Mouse (Mus musculus) spleen, postnatal 14 days (tissue): Measurements from ENCODE around the gene Leng1.
"Not testable (repeated sequence)": the region's sequence is repeated elsewhere in the genome, so short reads cannot be mapped to it uniquely, and the experiment has no call there.

Experiments
- DNase-seq, 2 experiments: peaks; one replicate each; pipeline ENCODE4 v3.0.0; 2021 to 2022; ENCODE audit warnings: low spot score in 2 of 2

Gene Leng1

DNA sequence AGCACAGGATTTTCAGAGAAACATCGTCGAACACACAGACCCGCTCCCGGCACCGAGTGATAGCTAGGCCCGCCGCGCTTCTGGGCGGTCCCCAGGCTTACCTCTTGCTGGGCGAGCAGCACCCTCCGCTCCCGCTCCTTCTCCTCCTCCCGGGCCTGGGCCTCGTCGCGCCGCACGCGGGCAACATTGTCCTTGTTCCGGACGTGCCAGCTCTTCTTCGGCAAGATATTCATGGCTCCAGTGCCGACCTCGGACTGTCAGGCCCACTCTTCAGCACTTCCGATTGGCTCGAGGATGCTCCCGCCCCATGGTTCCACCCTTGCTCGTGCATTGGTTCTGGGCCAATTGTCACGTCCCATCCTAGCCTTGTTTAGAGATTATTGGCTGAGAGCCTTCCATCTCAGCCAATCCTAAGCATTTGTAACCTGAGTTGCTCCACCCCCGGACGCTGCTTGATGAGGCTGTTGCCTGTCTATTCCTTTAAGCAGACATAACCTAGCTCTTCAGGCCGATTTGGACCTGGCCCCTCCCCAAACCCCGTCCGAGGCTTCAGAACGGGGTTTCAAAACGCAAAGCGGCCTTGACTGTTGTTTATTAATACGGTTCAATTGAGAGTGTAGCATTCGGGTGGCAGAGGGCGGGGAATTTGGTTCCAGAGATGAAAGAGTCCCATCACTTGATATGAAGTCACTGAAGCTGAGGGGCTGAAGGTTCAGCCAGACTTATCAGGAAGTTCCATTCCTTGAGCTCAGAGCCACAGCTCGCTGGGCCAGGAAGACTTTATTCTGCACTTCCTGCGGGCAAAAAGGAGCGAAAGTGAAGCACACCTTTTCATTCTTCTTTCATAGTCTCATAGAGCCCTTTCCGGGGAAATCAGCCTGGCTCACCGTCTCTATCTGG is at the start of gene Leng1:
Leng1 (minus strand) TSS at position 626 of the 900 bp plus-strand sequence.
- peak; percentile 84 to 86 for DNase-seq

DNA sequence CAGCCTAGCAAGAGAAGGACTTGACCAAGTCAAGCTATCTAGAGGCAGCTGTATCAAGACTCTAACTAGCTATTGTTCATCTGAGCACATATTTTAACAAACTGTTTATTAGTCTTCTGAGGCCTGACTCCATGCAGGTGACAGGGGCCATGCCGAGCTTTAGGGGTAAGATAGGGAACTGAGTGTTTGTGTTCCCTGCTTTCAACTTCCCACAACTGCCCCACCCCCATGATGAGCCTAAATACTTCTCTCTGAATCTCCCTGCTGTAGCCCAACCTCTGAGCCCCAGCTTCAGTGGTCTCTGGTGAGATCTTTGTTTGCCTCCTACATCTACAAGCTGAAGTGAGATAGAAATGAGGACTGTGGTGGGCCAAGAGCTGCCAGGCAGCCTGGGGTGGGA is 49.6 kb upstream of the Leng1 start:
- no peak for DNase-seq

DNA sequence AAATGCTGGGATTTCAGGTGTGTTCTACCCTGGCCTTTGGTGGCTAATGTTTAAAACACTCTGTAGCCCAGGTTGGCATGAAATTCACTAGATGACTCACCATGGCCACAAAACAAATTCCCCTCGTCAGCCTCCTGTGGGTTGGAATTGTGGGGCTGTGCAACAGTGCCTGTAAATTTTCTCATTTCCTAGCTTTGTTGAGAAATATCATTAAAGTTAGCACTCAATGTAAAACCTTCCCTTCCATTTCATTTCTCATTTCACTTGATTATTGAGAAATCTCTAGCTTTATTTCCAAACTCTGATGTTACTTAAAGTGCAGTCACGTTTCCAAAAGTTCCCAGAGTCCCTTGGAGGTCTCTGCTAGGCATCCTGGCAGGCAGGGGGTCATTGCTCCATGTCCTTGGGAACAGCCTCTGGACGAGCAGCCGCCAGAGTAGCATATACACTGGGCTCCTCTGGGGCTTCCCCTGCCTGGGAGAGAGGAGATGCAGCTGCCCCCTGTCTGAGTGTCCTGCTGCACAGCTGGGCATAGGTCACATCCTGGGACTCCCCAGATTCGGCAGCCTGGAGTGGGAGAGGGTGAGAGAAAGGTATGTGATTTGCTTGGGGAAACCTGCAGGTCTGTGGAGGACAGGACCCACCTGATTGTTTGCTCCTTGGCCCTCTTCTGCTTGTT is 46.8 kb upstream of the Leng1 start:
- DNase-seq, result no peak

DNA sequence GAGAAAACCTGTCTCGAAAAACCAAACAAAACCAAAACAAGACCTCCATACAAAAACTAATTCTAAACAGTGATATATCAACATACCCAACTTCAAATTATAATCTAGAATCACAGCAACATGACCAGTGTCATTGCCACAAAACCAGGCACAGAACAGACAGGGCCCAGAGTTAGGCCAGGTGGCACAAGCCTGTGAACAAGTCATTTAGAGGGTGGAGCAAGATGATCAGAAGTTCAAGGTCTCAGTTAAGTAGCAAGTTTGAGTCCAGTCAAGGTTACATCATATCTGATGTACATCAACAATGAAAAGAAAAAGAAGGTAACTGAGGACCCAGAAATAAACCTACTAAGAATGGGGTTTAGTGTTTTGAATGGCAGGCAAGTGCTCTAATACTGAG is 43.4 kb upstream of the Leng1 start:
- no peak for DNase-seq

DNA sequence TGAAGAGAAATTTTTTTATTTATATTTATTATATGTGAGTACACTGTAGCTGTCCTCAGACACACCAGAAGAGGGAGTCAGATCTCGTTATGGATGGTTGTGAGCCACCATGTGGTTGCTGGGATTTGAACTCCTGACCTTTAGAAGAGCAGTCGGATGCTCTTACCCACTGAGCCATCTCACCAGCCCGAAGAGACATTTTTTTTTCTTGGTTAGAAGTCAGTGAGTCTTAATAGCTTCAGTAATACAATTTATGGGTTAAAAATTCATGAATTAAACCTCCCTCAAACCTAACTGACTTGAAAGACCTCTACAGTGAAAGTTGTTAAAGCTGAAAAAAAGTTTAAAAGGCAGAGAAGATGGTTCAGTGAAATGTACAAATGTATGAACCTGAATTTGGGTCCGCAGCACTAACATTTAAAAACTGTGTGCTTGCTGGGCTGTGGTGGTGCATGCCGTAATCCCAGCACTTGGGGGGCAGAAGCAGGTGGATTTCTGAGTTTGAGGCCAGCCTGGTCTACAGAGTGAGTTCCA is 42.9 kb upstream of the Leng1 start:
- not testable (repeated sequence) for DNase-seq

DNA sequence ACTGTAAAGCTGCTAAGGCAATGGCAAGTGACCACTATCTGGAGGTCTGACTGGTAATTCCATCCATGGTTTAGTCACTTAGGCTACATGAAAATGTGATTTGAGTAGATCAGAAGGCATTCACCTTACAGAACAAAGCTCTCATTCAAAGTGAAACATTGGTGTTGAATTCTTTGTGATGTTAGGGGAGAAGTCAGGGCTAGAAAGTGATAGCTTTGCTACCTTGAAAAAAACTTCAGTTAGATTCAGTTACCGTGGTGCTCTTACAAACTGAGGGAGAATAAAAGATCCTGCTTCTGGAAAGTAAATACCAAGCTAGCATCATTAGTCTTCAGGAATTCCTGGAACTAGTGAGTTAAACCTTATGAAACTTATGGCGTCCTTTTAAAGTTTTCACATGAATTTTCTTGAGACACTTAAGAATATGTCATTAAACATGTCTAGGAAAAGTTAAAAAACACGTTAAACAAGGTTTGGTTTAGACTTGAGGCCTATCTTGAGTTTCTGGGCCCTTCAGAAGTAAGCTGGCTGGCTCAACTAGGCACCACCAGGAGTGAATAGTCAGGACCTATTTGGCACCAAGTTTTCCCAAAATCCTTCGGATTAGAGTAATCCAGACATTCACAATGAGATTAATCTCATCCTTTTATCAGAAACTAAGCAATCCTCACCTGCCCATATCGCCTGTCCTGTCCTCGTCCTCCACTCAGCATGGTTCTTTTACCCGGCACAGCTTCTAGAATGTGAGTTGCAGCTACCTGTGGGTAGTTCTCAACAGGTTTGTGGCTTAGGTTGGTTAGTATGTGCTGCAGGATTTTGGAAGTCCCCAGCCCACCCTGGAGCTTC is 42.2 kb upstream of the Leng1 start:
- no peak for DNase-seq

DNA sequence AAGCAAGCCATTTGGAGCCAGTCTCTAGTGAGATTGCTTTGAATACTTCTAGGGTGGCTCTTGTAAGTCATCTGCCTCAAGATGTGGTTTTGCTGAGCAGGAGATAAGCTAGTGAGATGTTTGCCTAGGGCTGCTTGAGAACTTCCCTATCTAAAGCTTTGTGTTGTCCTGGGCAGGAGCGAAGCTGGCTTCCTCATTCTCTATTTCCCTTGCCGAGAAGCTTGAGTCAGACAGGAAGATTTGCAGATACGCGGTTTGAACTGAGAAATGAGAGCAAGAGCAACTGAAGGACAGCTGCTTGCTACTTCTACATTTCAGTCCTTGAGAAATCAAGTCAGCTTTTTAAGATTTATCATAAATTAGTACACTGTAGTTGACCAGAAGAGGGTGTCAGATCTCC is 41.4 kb upstream of the Leng1 start:
- DNase-seq, result no peak

DNA sequence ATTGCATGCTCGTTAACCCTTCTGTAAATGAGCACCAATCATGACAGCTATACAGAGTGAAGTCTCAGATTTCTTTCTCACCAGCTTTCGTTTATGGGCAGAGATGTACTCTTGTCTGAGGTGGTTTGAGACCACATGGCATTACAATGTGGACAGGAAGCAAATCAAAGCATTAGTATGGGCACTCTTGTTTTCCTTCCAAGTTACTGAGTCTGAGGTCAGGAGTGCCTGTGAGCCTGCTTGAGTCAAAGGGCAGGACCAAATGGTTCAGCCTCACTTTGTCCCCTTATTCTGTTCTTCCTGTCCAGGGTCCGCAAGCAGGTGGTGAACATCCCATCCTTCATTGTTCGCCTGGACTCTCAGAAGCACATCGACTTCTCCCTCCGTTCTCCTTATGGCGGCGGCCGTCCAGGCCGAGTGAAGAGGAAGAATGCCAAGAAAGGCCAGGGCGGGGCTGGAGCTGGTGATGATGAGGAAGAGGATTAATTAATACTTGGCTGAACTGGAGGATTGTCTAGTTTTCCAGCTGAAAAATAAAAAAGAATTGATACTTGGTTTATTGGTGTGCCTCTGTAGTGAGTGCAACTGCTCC is 40.8 kb upstream of the Leng1 start:
- DNase-seq, result no peak

DNA sequence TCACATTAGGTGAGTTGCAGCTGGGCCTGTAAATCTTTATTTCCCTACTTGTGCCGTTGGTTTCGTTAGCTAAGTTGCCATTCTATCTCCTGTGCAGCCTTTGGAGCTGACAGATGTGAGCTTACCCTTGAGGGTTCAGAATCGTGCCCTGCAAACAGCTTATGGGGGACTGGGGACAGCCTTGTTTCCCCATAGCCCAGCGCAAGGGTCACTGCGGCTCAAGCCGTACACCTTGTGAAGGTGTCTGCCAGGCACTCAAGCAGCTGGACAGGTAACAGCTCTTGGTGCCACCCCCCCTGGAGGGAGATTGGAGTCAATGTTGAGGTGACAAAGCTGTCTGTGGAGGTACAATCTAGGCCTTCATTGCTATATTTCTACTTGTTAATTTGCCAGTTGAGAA is 40.3 kb upstream of the Leng1 start:
- no peak for DNase-seq

DNA sequence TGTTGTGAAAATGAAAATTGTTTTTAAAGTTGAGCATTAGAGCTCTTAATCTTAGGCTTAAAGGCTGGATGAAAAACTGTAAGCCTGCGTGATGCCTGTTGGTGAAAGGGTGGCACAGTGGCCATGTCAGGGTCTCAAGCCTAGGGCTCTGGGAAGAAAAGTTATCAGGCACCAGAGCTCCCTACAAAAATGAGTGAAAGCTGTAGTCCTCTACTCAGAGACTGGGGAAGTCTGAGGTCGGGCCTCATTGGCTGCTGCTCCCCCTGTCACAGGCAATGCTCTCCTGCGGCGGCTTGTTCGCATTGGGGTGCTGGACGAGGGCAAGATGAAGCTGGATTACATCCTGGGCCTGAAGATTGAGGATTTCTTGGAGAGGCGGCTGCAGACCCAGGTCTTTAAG is 39.8 kb upstream of the Leng1 start:
- not testable (repeated sequence) for DNase-seq

DNA sequence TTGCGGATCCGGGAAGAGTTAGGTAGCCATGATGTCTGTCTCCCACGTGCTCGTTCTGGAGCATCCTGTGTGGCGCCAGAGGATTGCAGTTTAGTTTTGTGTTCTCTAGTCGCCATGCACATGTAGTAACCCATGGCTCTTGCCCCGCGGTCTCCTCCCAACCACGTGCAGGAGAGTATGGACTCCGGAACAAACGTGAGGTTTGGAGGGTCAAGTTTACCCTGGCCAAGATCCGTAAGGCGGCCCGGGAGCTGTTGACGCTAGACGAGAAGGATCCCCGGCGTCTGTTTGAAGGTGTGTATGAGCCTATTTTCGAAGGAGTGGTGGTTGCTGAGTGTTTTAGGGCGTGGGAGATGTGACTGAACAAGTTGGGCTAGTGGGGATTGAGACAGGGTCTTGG is 38.8 kb upstream of the Leng1 start:
- no peak for DNase-seq

DNA sequence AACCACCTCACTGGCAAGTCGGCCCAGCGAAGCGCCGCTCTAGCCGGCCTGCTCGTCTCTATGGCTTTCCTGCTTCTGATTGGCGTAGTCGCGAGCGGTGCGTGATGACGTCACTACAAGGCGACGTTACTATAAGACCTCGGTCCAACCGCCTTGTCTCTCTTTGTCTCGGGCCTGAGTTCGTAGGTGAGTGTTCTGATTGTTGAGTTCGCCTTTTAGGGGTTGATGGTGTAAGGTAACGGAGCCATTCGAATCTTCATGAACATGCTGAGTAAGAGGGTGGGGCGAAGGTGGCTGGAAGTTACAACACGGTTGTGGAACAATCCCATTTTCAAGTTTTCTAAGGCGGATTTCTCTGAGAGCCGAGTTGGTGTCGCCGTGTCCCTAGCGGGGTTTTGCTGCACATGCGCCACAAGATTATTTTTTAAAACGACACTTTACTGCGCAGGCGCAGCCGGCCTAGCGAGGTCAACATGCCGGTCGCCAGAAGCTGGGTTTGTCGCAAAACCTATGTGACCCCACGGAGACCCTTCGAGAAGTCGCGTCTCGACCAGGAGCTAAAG is 38.3 kb upstream of the Leng1 start, which contains the start of gene Rps9:
Rps9 (plus strand) TSS at position 115 of the 563 bp plus-strand sequence.
- peak; percentile 92 to 95 for DNase-seq

DNA sequence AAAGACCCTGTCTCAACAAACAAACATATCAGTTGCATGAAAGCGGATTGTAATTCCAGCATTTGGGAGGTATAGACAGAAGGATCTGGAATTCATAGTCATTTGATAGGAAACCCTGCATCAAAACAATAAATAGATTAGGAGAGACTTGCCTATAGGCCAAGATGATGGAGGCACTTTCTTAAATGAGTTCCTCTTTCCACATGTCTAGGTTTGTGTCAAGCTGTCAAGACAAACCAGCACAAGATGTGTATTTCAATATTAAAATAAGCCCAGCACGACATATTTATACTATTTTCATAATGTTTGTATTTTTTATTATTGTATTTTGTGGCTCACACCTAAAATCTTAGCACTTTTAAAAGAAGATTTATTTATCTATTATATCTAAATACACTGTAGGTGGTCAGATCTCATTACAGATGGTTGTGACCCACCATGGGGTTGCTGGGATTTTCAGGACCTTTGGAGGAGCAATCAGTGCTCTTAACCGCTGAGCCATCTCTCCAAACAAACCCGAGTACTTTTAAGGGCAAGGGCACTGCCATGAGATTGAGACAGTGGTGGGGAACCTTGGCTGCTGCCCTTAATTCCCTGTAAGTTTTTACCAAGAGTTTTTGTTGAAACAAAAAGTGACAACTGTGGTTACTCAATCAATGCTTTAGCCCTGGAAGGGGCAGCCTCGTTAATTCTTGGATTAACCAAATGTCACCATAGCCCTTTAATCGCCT is 37.7 kb upstream of the Leng1 start:
- DNase-seq, result no peak

DNA sequence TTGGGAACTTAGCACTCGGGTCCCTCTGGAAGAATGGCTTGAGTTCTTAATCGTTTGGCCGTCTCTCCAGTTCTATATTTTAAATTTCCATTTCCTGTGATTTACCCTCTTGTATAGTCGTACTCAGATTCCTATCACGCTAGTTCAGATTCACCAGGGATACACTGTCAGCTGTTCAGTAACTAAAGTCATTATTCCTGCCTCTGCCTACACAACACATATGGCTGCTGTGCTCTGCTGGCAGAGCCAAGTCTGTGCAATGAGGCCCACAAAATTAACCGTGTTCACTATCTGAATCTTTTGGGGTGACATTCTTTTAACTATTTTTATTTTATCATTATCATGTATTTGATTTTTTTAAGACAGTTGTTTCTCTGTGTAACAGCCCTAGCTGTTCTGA is 32.8 kb upstream of the Leng1 start:
- DNase-seq, result no peak

DNA sequence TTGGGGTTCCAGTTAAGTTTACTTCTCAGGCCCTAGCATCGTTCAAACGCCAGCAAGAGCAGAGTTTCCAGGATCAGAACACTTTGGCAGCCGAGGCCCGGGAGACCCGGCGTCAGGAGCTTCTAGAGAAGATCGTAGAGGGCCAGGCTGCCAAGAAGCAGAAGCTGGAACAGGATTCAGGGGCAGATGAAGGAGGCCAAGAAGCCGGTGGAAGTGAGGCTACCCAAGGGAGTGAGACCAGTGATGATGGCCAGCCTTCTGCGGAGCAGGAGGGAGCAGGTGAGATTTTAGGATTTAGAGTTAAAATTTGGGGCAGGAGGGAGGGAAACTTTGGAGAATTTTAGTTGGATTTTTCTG is 29.3 kb upstream of the Leng1 start:
- DNase-seq, result not testable (repeated sequence)

DNA sequence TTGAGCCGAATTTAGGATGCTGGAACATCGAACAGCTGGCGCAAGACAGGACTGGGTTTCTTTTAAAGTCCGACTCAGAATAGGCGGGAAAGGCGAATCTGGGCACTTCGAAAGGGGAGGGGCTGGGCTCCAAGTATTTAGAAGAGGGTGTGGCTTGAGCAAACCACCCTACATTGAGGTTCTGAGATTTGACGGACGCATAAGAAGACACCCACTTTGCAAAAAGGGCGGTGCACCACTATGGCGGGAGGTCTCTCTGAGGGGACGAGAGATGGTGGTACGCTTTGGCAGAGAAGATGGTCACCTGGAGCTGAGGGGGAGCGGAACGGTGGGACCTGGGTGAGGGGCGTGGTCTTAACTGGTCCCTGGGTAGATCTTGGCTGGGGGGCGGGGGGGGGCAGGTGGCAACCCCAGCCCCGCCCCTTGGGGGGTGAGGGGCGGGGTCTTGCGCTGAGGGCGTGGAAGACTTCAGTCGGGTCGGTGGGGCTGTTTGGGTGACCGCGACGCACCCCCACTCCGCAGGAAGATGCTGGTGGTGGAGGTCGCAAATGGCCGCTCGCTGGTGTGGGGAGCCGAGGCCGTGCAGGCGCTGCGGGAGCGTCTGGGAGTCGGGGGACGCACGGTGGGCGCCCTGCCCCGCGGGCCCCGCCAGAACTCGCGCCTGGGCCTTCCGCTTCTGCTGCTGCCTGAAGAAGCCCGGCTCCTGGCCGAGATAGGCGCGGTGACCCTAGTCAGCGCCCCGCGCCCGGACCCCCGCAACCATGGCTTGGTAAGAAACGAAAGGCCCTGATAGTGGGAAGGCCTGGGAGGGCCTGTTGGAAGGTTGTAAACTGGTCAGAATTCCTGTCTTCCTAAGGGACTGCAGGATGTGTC is 28.7 kb upstream of the Leng1 start:
- DNase-seq, result peak in 1 of 2 experiments; percentile 33

DNA sequence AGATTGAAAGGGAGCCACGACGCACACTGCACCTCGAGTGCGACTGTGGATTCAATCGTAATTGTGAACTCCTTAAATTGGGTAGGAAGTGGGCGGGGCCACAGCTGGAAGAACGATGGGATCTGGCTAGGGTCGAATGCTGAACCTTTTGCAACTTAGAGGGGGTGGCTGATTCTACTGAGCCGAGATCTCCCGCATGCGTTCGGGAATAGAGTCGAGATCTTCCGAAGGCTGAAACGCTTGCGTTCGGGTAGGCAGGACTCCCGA is 28.1 kb upstream of the Leng1 start:
- DNase-seq, result no peak

DNA sequence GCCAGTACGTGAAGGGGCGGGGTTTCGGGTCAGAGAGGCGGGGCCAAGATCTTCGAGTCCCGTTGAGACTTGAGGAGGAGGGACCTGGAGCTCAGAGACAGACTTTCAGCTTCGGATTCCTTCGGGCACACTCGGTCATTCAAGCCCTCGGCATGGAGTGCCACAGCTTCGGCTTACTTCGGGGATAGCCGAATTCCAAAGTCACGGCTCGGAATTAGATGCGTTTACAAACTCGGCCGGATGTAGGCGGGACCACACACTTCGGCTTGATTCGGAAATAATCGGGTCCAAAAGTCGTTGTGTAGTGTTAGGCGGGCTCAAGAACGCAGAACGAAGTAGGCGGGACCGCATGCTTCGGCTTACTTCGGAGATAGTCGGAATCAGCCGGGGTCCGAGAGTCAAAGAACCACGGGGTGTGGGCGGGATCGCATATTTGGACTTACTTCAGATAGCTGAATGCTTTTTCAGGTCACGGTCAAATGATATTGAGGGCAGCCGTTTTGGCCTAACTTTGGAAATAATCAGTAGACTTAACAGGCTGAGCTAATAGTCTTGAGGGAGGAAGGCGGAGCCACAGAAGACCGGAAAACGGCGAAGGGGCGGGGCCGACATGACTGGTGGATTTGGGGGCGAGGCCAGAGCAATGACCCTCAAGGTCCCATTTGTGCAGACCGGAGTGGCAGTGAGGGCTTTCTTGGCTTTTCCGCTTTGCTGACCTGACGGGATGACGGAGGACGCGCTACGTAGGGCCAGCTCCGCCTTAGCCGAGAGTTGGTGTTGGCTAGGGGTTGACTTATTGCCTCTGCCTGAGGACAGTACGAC is 27.6 kb upstream of the Leng1 start, which contains the start of gene Mboat7:
Mboat7 (minus strand) TSS at position 537 of the 822 bp plus-strand sequence.
- peak; percentile 93 for DNase-seq
